Comparison of ENCODE assay signal across 26 mouse cellular contexts in the genomic region with DNA sequence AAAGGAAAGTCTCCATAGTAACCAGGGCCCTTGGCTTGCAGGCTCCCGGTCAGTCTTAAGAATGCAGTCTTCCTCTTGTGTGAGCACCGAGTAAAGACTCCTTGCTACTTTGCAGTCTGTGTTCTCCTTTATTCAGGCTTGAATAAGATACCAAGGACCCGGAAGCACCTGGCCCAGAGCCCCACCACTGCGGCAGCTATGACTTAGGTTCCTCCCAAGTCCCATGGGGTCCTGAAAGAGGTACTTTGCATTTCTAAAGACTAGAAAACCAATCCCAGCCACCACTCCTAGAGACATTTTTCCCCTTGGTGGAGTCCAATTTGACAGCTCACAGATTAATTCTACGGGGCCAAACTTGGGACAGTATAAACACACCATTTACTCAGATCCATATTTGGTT. TPM values are rescaled to one million over a fixed set of nuclear protein-coding genes. Genes with fewer than 3 reads are reported as not detected.
DNase-seq lines count a peak whose midpoint lies in the region; ATAC-seq and TF ChIP-seq lines count a peak whose summit lies in the region.
"Had no signal": no experiment of that assay in that cellular context is flagged by ENCODE, and none has a peak within 500 bp of the region (broad histone marks: within the 10 kb centered on the region; RNA-seq: fewer than 3 reads in every experiment).

No protein-coding gene starts in this region.

- H3K27ac ChIP-seq in heart, embryonic 10.5 days: no peak overlapping the region
- H3K27ac ChIP-seq in midbrain, embryonic 14.5 days (replicated peaks; ENCODE audit: low read depth, low read length): no peak overlapping the region
- no peak overlapping the region for H3K27ac ChIP-seq in thymus, adult 2 months (ENCODE audit: control insufficient read depth, insufficient read depth, low read length)
- H3K27ac ChIP-seq: embryonic facial prominence, embryonic 13.5 days; embryonic facial prominence, embryonic 15.5 days; forebrain, embryonic 10.5 days; forebrain, embryonic 12.5 days had no signal

- H3K9me3 ChIP-seq in heart, embryonic 10.5 days: no peaks in the 10 kb centered on the region
- H3K9me3 ChIP-seq in midbrain, embryonic 14.5 days (ENCODE audit: control insufficient read depth, low read length): no peaks in the 10 kb centered on the region
- H3K9me3 ChIP-seq: embryonic facial prominence, embryonic 13.5 days; embryonic facial prominence, embryonic 15.5 days; forebrain, embryonic 10.5 days; forebrain, embryonic 12.5 days had no signal

- H3K27me3 ChIP-seq in heart, embryonic 10.5 days (ENCODE audit: insufficient read depth, poor library complexity, severe bottlenecking): no peaks in the 10 kb centered on the region
- no peaks in the 10 kb centered on the region for H3K27me3 ChIP-seq in midbrain, embryonic 14.5 days (ENCODE audit: control insufficient read depth, insufficient read depth, low read length)
- H3K27me3 ChIP-seq in thymus, adult 2 months (ENCODE audit: control insufficient read depth, insufficient read depth, low read length): no peaks in the 10 kb centered on the region
- H3K27me3 ChIP-seq: embryonic facial prominence, embryonic 13.5 days; embryonic facial prominence, embryonic 15.5 days; forebrain, embryonic 12.5 days had no signal

- WGBS in heart, embryonic 10.5 days: 84% methylated on average over 5 of the region's 5 CpGs
- 51% methylated on average over 5 of the region's 5 CpGs for WGBS in midbrain, embryonic 14.5 days
- 82% methylated on average over 5 of the region's 5 CpGs for WGBS in thymus, adult 2 months

- no peak overlapping the region for H3K4me3 ChIP-seq in heart, embryonic 10.5 days
- no peak overlapping the region for H3K4me3 ChIP-seq in midbrain, embryonic 14.5 days (replicated peaks; ENCODE audit: low read depth, low read length)
- H3K4me3 ChIP-seq in thymus, adult 2 months (ENCODE audit: control insufficient read depth, insufficient read depth, low read length): no peak overlapping the region
- H3K4me3 ChIP-seq: embryonic facial prominence, embryonic 13.5 days; embryonic facial prominence, embryonic 15.5 days; erythroblast, embryonic 14.5 days; forebrain, embryonic 10.5 days; forebrain, embryonic 12.5 days had no signal

- no peak for TF ChIP-seq CTCF in thymus, adult 2 months (IDR thresholded peaks at IDR 0.05; ENCODE audit: borderline replicate concordance, control insufficient read depth, extremely low read depth, insufficient read depth, low read length, poor library complexity)

- H3K4me1 ChIP-seq in heart, embryonic 10.5 days: peaks cover 8% of the 10 kb centered on the region; the same call in 1 of the 2 replicates
- no peaks in the 10 kb centered on the region for H3K4me1 ChIP-seq in midbrain, embryonic 14.5 days (ENCODE audit: control insufficient read depth, insufficient read depth, low read length)
- no peaks in the 10 kb centered on the region for H3K4me1 ChIP-seq in thymus, adult 2 months (replicated peaks; ENCODE audit: control insufficient read depth, insufficient read depth, low read length)
- H3K4me1 ChIP-seq: embryonic facial prominence, embryonic 15.5 days; forebrain, embryonic 10.5 days; forebrain, embryonic 12.5 days had no signal

- H3K36me3 ChIP-seq in heart, embryonic 10.5 days: no peaks in the 10 kb centered on the region
- no peaks in the 10 kb centered on the region for H3K36me3 ChIP-seq in midbrain, embryonic 14.5 days (ENCODE audit: control insufficient read depth, insufficient read depth, low read length)
- no peaks in the 10 kb centered on the region for H3K36me3 ChIP-seq in thymus, adult 2 months (ENCODE audit: control insufficient read depth, insufficient read depth, low read length)
- H3K36me3 ChIP-seq: embryonic facial prominence, embryonic 13.5 days; embryonic facial prominence, embryonic 15.5 days; forebrain, embryonic 10.5 days; forebrain, embryonic 12.5 days; G1E had no signal

- H3K4me2 ChIP-seq in midbrain, embryonic 14.5 days (ENCODE audit: low read length): no peak overlapping the region
- H3K4me2 ChIP-seq: embryonic facial prominence, embryonic 13.5 days; embryonic facial prominence, embryonic 15.5 days; forebrain, embryonic 12.5 days had no signal

- no peak for TF ChIP-seq POLR2A in thymus, adult 2 months (IDR thresholded peaks at IDR 0.05; ENCODE audit: control insufficient read depth, extremely low read depth, insufficient read depth, low read length, poor library complexity)

- DNase-seq in heart, adult 11 months: peak; percentile 64
- DNase-seq in heart, embryonic 10.5 days (ENCODE audit: low spot score): no peak
- DNase-seq in ES-CJ7 (ENCODE audit: low read depth, low spot score): peak; percentile 77
- DNase-seq in R1 (ENCODE audit: low read depth, low spot score): peak; percentile 86
- no peak for DNase-seq in midbrain, embryonic 14.5 days
- no peak for DNase-seq in thymus, adult 2 months
- no peak for DNase-seq in retina, embryonic 14.5 days (ENCODE audit: low spot score)
- DNase-seq: adrenal gland, adult 8-10 months; adrenal gland, postnatal 14 days; adrenal gland, postnatal 36 days; cerebellum, adult 11-12 months; cerebellum, adult 2 months; cerebellum, adult 9-11 months; cerebellum, postnatal 14 days; cerebellum, postnatal 36 days; embryo, embryonic 11 days had no signal

- ATAC-seq in midbrain, embryonic 14.5 days (ENCODE audit: low FRiP score, low TSS enrichment): no peak
- ATAC-seq: activated CD4-positive, CD25-positive, alpha-beta regulatory T cell, adult 4 months; forebrain, embryonic 14.5 days; forebrain, embryonic 16.5 days; Patski had no signal

- H3K9ac ChIP-seq in midbrain, embryonic 14.5 days (replicated peaks; ENCODE audit: low read length): no peak overlapping the region
- H3K9ac ChIP-seq: embryonic facial prominence, embryonic 13.5 days; embryonic facial prominence, embryonic 15.5 days; forebrain, embryonic 12.5 days had no signal

RNA-seq across cellular contexts. Expression of a gene that starts 51.7 kb away (rescaled TPM):
- 1.4 and 1.8 TPM in 2 replicates for polyA plus RNA-seq in heart, embryonic 10.5 days (2016; fragmentation: Nextera tagmentation; extraction: Ambion mirVana)
- polyA plus RNA-seq in midbrain, embryonic 14.5 days (2014; fragmentation: Nextera tagmentation; extraction: Ambion mirVana): 5.0 and 8.4 TPM in 2 replicates
- 1.4 and 2.4 TPM in 2 replicates for polyA plus RNA-seq in thymus, adult 2 months (2012; rRNA removed)
- polyA plus RNA-seq: activated CD4-positive, CD25-positive, alpha-beta regulatory T cell, adult 4 months; erythroblast, embryonic 14.5 days; G1E; Patski had no signal

Comparison
In these comparisons a context has a peak if more than half of its experiments do, and no peak if none do; other contexts are left out.
1. DNase-seq: peak in heart, adult 11 months (single experiment), ES-CJ7 (single experiment) and R1 (single experiment); none in heart, embryonic 10.5 days (single experiment), midbrain, embryonic 14.5 days (single experiment), thymus, adult 2 months (single experiment) and retina, embryonic 14.5 days (single experiment).